Mouse (Mus musculus) midbrain, embryonic 13.5 days (tissue): ENCODE data around the gene Nphp3. TPM values are rescaled to one million over a fixed set of nuclear protein-coding genes. Genes with fewer than 3 reads are reported as not detected.
A peak's percentile ranks its signal among the peaks of the same experiment; 100 is the strongest.

Experiments
- ATAC-seq: fragments of 200-750 bp; cut with Nextera tagmentation; 2 replicates; pipeline ENCODE4 v1.8.0; 2017; ENCODE audit warnings: mild to moderate bottlenecking, moderate TSS enrichment, moderate library complexity
- H3K27ac ChIP-seq: fragments of 300-500 bp; sonication (generic); 2 replicates; pipeline ENCODE4 v1.5.1; 2015; ENCODE audit warnings: inconsistent platforms, mild to moderate bottlenecking, moderate library complexity
- H3K27me3 ChIP-seq: fragments of 300-500 bp; sonication (generic); 2 replicates; pipeline ENCODE4 v1.6.1; 2015; ENCODE audit warnings: mild to moderate bottlenecking, inconsistent platforms
- H3K36me3 ChIP-seq: fragments of 300-500 bp; sonication (generic); 2 replicates; pipeline ENCODE4 v1.6.1; 2015; ENCODE audit warnings: mild to moderate bottlenecking, inconsistent platforms
- H3K4me1 ChIP-seq: fragments of 300-500 bp; sonication (generic); replicated peaks from 2 replicates; pipeline ENCODE4 v1.6.1; 2015; ENCODE audit warnings: inconsistent platforms
- H3K4me2 ChIP-seq: fragments of 300-500 bp; sonication (generic); replicated peaks from 2 replicates; pipeline ENCODE4 v1.6.1; 2015; ENCODE audit warnings: moderate library complexity, mild to moderate bottlenecking, inconsistent platforms
- H3K4me3 ChIP-seq: fragments of 300-500 bp; sonication (generic); replicated peaks from 2 replicates; pipeline ENCODE4 v1.5.1; 2015; ENCODE audit warnings: mild to moderate bottlenecking, inconsistent platforms
- H3K9ac ChIP-seq: fragments of 300-500 bp; sonication (generic); replicated peaks from 2 replicates; pipeline ENCODE4 v1.6.1; 2015; ENCODE audit warnings: mild to moderate bottlenecking, inconsistent platforms
- H3K9me3 ChIP-seq: fragments of 300-500 bp; sonication (generic); 2 replicates; pipeline ENCODE4 v1.6.1; 2016; ENCODE audit warnings: mild to moderate bottlenecking, inconsistent platforms
- WGBS: fragments of 180-500 bp; shearing (Covaris S2); methylation state at CpG from one replicate; pipeline ENCODE4 v1.1.7; 2015; 5-methylcytosine and 5-hydroxymethylcytosine counted together
- polyA plus RNA-seq: library from polyadenylated mRNA; unstranded; fragments of >200 nt; fragmentation: Nextera tagmentation; extraction: Ambion mirVana; gene quantifications from 2 replicates; pipeline ENCODE4 v1.2.1, GENCODE M21; 2015

The Nphp3 gene
- polyA plus RNA-seq, 1 experiment from 2014 or later: 2.8 TPM

DNA sequence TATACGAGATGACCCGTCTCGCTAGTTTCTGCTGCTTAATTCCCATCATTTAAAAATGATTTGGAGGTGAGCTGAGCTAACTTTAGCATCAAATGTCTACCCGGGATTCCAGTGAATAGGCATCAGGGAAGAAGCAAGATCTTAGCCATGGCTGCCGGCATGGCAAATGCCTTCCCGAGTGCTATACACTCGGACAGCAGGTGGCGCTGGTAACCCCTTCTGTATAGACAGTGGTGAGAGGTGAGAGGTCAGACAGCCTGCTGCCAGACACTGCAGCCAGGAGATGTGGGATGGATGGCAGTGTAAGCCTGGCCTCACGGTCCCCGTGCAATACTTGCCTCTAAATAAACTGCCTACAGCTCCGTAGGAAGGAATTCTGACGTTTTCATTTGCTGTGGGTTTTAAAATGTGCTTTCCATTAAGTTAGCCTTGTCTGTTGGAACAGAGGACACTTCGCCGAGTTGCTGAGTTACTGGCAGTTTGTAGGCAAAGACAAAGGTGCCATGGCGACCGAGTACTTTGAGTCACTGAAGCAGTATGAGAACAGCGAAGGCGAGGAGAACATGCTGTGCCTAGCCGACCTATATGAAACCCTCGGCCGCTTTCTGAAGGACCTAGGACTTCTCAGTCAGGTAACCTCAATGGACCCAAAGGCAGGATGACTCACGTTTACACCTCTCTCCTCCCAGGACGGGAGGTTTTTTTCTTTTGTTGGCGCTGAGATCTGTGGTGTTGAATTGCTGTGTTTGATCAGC, 33.1 kb downstream of the Nphp3 start:
- WGBS: 50% methylated on average over 24 of the region's 24 CpGs
- H3K4me2 ChIP-seq: no peak overlapping the region
- H3K9ac ChIP-seq: no peak overlapping the region
- H3K36me3 ChIP-seq: peaks cover 13% of the 10 kb centered on the region; the same call in 1 of the 2 replicates
- H3K4me3 ChIP-seq: no peak overlapping the region
- ATAC-seq: no peak
- H3K27ac ChIP-seq: no peak overlapping the region
- H3K9me3 ChIP-seq: no peaks in the 10 kb centered on the region
- no peaks in the 10 kb centered on the region for H3K4me1 ChIP-seq
- H3K27me3 ChIP-seq: no peaks in the 10 kb centered on the region

DNA sequence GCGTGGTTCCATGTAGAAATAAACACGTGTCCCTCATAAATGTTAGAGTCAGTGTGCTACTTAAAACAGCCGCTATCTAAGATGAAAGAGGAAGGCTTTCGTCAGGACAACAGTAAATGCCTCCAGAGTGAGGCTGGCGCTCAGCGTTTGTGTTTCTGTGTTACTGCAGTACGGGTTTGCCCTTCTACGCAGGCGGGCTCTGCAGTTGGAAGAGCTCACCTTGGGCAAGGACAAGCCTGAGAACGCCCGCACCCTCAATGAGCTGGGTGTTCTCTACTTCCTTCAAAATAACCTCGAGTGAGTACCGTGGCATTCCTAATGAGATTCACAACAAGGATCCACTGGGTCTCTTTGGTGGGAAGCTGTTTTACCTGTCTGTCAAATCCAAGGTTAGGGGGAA, 35.9 kb downstream of the Nphp3 start:
- H3K27ac ChIP-seq: no peak overlapping the region
- H3K9ac ChIP-seq: no peak overlapping the region
- H3K4me1 ChIP-seq: no peaks in the 10 kb centered on the region
- H3K4me2 ChIP-seq: no peak overlapping the region
- H3K4me3 ChIP-seq: no peak overlapping the region
- H3K36me3 ChIP-seq: peaks cover 9% of the 10 kb centered on the region; the same call in 1 of the 2 replicates
- no peaks in the 10 kb centered on the region for H3K27me3 ChIP-seq
- whole genome bisulfite sequencing: 93% methylated on average over 13 of the region's 13 CpGs
- no peak for ATAC-seq
- no peaks in the 10 kb centered on the region for H3K9me3 ChIP-seq

DNA sequence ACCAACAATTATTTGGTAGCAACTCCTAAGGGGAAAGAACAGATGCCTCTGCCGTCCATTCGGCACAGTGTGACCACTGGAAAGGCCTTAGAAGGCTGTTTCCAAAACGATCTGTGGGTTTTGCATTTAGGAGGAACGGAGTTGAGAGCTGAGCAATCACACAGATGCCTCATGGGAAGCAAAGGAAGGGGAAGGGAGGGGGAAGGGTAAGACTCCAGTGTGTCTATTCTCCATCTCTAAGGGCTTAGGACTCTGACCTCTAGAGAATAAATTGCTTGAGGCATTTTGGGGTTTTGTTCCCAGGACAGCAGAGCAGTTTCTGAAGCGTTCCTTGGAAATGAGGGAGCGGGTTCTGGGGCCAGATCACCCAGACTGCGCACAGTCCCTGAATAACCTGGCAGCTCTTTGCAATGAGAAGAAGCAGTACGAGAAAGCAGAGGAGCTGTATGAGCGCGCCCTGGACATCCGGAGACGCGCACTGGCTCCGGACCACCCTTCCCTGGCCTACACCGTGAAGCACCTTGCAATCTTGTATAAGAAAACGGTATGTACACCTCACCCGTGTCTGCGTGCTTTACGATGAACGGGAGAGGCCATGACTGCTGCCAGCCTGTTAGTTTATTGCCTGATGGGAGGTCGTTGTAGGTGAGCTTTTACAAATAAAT, 36.8 kb downstream of the Nphp3 start:
- no peaks in the 10 kb centered on the region for H3K27me3 ChIP-seq
- no peak for ATAC-seq
- H3K9me3 ChIP-seq: no peaks in the 10 kb centered on the region
- H3K36me3 ChIP-seq: peaks cover 9% of the 10 kb centered on the region; the same call in 1 of the 2 replicates
- no peak overlapping the region for H3K9ac ChIP-seq
- no peak overlapping the region for H3K4me2 ChIP-seq
- H3K4me3 ChIP-seq: no peak overlapping the region
- no peaks in the 10 kb centered on the region for H3K4me1 ChIP-seq
- no peak overlapping the region for H3K27ac ChIP-seq
- 93% methylated on average over 21 of the region's 21 CpGs for WGBS

DNA sequence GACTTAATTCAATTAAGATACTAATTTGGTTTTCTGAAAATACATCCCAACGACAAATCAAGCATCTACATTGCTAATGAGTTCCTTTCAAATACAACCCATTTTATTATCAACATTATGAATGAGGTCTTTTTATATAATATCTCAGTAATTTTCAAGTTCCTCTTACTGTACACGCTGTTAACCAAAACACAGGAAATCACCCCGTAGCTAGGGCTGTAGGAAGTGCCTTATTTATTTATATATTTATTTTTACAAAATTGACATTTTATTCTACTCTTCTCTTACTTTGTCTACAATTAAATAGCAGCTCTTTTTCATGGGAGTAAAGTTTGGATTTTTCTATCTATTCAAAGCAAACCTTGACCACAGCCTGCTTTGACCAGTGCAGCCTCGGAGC, 37.4 kb downstream of the Nphp3 start:
- Histone ChIP-seq H3K9ac (no peak overlapping the region), H3K4me1 (no peaks in the 10 kb centered on the region), H3K36me3 (peaks cover 9% of the 10 kb centered on the region; the same call in 1 of the 2 replicates), H3K4me3 (no peak overlapping the region), H3K9me3 (no peaks in the 10 kb centered on the region), H3K27me3 (no peaks in the 10 kb centered on the region), H3K4me2 (no peak overlapping the region), H3K27ac (no peak overlapping the region)
- WGBS: 89% methylated on average over 4 of the region's 4 CpGs
- ATAC-seq: no peak

DNA sequence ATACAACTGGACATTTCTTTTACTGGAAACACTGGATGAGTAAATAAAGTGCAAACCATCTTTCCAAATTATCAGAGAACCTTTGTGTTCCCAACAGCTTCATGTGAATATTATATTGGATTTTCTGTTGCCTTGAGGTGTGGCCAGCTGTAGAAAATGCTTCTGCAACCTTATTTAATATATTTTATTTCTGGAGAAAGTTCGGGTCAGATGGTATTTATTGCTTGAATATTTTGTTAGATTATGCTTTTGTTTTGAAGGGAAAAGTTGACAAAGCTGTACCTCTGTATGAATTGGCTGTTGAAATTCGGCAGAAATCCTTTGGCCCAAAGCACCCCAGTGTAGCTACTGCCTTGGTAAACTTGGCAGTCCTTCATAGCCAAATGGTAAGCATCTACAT, 38.0 kb downstream of the Nphp3 start, which contains the start of gene Gm28305:
Gene Gm28305, plus strand, starts transcription at position 301 of the 400 bp plus-strand sequence.
- no peak within 1 kb of the TSS for H3K4me2 ChIP-seq

DNA sequence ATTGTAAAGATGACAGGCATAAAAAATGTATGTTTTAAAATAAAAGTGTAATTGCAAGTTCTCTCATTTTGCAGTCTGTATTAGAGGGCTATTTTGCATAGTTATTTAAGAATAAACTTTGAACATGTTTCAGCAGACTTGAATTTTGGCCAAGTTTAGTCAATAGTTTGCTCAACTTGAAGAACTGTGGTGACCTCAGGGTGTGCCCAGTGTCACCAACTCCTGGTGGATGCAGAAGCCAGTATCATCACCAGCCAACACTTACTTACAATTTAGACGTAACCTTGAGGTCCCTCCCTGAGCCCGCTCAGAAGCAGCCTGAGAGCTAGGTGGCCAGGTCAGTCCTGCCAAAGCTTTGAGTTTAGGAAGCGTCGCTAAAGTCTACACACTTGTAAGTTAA, 41.3 kb downstream of the Nphp3 start:
- Histone ChIP-seq H3K27me3 (no peaks in the 10 kb centered on the region), H3K36me3 (peaks cover 30% of the 10 kb centered on the region), H3K27ac (no peak overlapping the region), H3K4me3 (no peak overlapping the region), H3K4me2 (no peak overlapping the region), H3K9me3 (no peaks in the 10 kb centered on the region), H3K4me1 (no peaks in the 10 kb centered on the region), H3K9ac (no peak overlapping the region)
- WGBS: 86% methylated on average over 4 of the region's 4 CpGs
- ATAC-seq: no peak

More for the DNA sequence above, 38.0 kb downstream of the Nphp3 start, which contains the start of gene Gm28305:
- H3K4me1 ChIP-seq: no peaks in the 10 kb centered on the region
- no peak within 1 kb of the TSS for H3K9ac ChIP-seq
- no peaks in the 10 kb centered on the region for H3K9me3 ChIP-seq
- no peaks in the 10 kb centered on the region for H3K27me3 ChIP-seq
- peaks cover 13% of the 10 kb centered on the region; the same call in 1 of the 2 replicates for H3K36me3 ChIP-seq
- H3K27ac ChIP-seq: no peak within 1 kb of the TSS
- 69% methylated on average over 2 of the region's 2 CpGs for WGBS
- H3K4me3 ChIP-seq: no peak within 1 kb of the TSS
- ATAC-seq: no peak

DNA sequence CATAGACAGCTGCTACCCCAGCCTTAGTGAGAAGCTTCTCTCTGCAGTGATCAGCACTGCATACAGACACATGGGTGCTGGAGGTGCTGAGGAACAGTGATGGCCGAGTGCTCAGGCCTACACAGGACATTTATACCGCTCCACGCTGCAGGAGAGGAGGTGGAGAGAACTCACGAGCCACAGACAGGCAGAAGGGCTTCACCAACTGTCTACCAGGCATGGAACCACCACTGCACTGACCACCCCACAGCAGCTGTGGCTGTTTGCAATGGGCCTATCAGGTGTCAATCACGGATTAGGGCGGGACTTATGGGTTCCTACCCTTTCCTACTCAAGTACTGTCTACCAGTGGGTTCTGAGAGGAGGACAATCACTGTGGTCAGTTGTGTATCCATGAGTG, 48.7 kb downstream of the Nphp3 start:
- Histone ChIP-seq H3K4me2 (no peak overlapping the region), H3K36me3 (peaks cover 88% of the 10 kb centered on the region), H3K9ac (no peak overlapping the region), H3K4me1 (no peaks in the 10 kb centered on the region), H3K4me3 (no peak overlapping the region), H3K27ac (no peak overlapping the region), H3K9me3 (no peaks in the 10 kb centered on the region), H3K27me3 (no peaks in the 10 kb centered on the region)
- WGBS: 90% methylated on average over 6 of the region's 6 CpGs
- ATAC-seq: no peak

DNA sequence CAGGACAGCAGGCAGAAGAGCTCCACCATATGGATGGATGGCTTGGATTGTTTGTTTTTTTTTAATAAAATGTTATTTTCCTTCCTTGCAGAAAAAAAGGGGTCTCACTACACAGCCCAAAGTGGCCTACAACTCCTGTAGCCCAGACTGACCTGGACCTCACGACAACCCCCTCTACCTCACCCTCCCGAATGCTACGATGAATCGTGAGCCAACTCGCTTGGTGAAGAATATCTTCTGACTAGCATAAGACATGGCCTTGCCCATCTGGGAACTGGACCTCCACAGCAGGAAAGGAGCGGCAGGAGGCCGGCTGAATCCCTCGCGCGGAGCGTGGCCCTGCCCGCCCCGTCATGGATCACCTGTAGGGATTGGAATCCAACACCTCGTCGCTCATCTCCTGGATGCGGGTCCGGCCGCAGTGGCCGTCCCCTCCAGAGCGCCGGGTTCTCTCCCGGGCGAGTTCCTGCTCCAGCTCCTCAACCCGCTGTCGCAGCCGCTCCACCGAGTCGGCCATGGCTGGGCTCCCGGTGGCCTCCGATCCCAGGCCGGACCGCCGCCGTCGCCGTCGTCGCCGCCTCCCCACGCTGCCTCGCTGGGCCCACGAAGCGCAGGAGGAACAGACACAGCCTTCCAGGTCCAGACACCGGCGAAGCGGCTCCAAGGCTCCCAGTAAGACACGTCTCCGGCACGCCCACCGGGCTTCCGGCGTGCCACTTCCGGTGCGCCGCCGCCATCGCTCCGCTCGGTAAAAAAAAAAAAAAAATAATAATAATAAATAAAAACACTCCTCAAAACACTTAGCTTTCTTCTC, 60.3 kb downstream of the Nphp3 start, which contains the start of gene Uba5:
Gene Uba5, minus strand, starts transcription at position 705 of the 814 bp plus-strand sequence.
- WGBS: under 1% methylated on average over 59 of the region's 59 CpGs
- H3K4me1 ChIP-seq: peaks cover 24% of the 10 kb centered on the region
- H3K36me3 ChIP-seq: peaks cover 18% of the 10 kb centered on the region
- H3K4me3 ChIP-seq: peak within 1 kb of the TSS; percentile 94
- H3K27ac ChIP-seq: peak within 1 kb of the TSS; percentile 74
- peak within 1 kb of the TSS; percentile 94 for H3K4me2 ChIP-seq
- no peaks in the 10 kb centered on the region for H3K27me3 ChIP-seq
- ATAC-seq: peak; percentile 84
- peak within 1 kb of the TSS; percentile 94 for H3K9ac ChIP-seq
- H3K9me3 ChIP-seq: no peaks in the 10 kb centered on the region

DNA sequence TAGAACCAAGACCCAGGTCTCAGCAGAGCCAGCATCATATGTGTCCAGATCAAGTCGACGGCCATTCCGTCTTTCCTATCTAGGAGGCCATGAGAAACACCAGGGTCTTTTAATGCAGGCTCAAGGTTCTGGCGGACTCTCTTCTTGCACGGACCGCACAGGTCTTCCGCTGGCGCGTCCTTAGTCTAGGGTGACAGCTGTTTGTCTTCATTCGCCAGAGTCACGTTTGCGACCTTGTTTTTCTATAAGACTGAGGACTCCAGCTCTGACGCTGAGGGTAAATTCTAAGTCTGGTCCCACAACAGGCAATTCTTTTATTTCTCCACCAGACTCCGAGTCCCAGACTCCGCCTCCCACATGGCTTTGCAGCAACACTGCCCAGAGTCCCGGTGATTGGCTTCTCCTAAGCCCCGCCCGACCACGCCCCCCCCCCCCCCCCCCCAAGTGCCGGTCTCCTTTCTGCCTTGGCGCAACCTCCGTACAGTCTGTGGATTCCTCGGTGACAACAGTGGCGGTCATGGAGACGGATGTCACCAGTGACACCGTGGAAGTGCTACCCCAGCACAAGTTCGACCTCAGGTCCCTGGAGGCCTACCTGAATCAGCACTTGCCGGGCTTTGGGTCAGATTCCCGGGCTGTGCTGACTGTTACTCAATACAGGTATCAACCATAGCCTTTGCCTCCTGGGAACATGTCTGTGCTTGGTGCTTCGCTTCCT, 61.1 kb downstream of the Nphp3 start, which contains the start of gene Acad11:
Gene Acad11, plus strand, starts transcription at position 134 of the 718 bp plus-strand sequence.
- peak within 1 kb of the TSS; percentile 74 for H3K27ac ChIP-seq
- WGBS: under 1% methylated on average over 30 of the region's 30 CpGs
- H3K4me1 ChIP-seq: peaks cover 24% of the 10 kb centered on the region
- peak within 1 kb of the TSS; percentile 94 for H3K4me2 ChIP-seq
- no peaks in the 10 kb centered on the region for H3K9me3 ChIP-seq
- peak; percentile 98 for ATAC-seq
- peaks cover 11% of the 10 kb centered on the region for H3K36me3 ChIP-seq
- peak within 1 kb of the TSS; percentile 94 for H3K9ac ChIP-seq
- H3K27me3 ChIP-seq: no peaks in the 10 kb centered on the region
- H3K4me3 ChIP-seq: peak within 1 kb of the TSS; percentile 94

DNA sequence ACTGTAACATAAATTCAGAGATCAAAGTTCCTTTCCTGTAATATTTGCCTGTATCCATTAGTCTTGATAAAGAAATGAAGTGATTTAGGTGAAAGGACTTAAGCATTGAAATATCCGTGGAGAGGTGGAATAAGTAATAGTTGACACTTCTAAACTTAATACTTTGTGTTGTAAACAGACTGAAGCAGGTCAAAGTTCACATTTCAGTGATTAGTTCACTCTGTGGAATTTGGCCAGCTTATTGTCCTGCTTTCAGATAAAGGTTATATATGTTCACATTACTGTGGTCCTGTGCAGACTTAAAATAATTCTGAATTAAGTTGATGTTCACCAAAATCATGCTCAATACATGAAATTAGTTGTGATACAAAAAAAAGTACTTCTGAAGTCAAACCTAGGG, 62.2 kb downstream of the Nphp3 start:
- H3K4me3 ChIP-seq: no peak overlapping the region
- no peak for ATAC-seq
- no peak overlapping the region for H3K4me2 ChIP-seq

DNA sequence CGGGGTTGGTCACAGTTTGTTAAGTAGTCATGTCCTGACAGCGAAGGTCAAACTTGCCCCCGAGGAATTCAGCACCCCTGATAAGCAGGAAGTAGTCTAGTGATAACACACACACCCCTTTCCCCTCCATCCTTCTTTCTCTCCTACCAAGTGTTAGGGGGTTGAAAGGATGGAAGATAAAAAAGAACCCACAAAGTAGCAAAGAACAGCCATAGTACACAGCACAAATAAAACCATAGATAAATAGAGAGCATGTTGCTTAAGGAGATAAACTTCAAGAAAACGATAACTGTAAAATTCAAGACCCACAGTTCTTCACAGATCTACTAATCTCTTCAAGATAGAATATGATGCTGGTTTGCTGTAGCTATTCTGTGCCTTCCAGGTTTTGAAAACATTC, 67.9 kb downstream of the Nphp3 start:
- H3K9ac ChIP-seq: no peak overlapping the region
- no peak overlapping the region for H3K27ac ChIP-seq
- H3K4me1 ChIP-seq: no peaks in the 10 kb centered on the region
- ATAC-seq: no peak
- H3K9me3 ChIP-seq: no peaks in the 10 kb centered on the region
- H3K4me3 ChIP-seq: no peak overlapping the region
- WGBS: 88% methylated on average over 4 of the region's 4 CpGs
- H3K4me2 ChIP-seq: no peak overlapping the region
- H3K27me3 ChIP-seq: no peaks in the 10 kb centered on the region
- no peaks in the 10 kb centered on the region for H3K36me3 ChIP-seq

More for the DNA sequence above, 62.2 kb downstream of the Nphp3 start:
- H3K27me3 ChIP-seq: no peaks in the 10 kb centered on the region
- no peak overlapping the region for H3K27ac ChIP-seq
- 43% methylated on average over 1 of the region's 1 CpGs for WGBS
- peaks cover 6% of the 10 kb centered on the region for H3K36me3 ChIP-seq
- H3K9ac ChIP-seq: no peak overlapping the region
- no peaks in the 10 kb centered on the region for H3K9me3 ChIP-seq
- peaks cover 24% of the 10 kb centered on the region for H3K4me1 ChIP-seq
